Mouse (Mus musculus) Patski (cell line): ENCODE results near the gene Gm364. TPM values are rescaled to one million over a fixed set of nuclear protein-coding genes. Genes with fewer than 3 reads are reported as not detected.

ENCODE experiments used
- ATAC-seq: fragments of 100-300 bp; one replicate; pipeline ENCODE4 v1.8.0; 2021
- CTCF ChIA-PET: fragments of 350-600 bp; sonication (Branson Sonifier 250); formaldehyde crosslinking; loops from one replicate; lab custom pipeline; 2022; ENCODE audit warnings: inconsistent platforms; lab: Charles Lee
- POLR2A ChIA-PET: fragments of 350-600 bp; sonication (Branson Sonifier 250); formaldehyde crosslinking; loops from one replicate; lab custom pipeline; 2022; ENCODE audit warnings: antibody characterized with exemption, inconsistent platforms; lab: Charles Lee
- DNase-seq: peaks from one replicate; pipeline ENCODE4 v3.0.0-alpha.2; 2011; ENCODE audit warnings: low read depth, low spot score
- H3K27me3 ChIP-seq: fragments of 371-371 bp; one replicate; pipeline ENCODE4 v1.5.1; 2021
- CTCF ChIP-seq: fragments of 100-300 bp; IDR thresholded peaks from one replicate; pipeline ENCODE4 v1.5.1; 2021
- in situ Hi-C: fragments of 300-500 bp; cut with MboI; formaldehyde crosslinking; loops from 3 replicates; pipeline ENCODE4 v1.11.1; 2018; ENCODE audit warnings: low pct_unique_long_range_greater_than_20kb, mixed read lengths
- polyA plus RNA-seq: library from polyadenylated mRNA; unstranded; gene quantifications from one replicate; pipeline ENCODE4 v1.2.3, GENCODE M21; 2021

Gene Gm364
- not detected for polyA plus RNA-seq

- peaks cover 28% of the 10 kb centered on the region for H3K27me3 ChIP-seq
- no peak for DNase-seq
- no peak for TF ChIP-seq CTCF
- in situ Hi-C loops: no loop called here
- no peak for ATAC-seq
- ChIA-PET CTCF (no interaction called here), POLR2A (no interaction called here)
Measured at GRCm38 (mm10) chrX:57408769-57409168, at the start of gene Gm364. Gene Gm364, plus strand, starts transcription at chrX:57409154.

GRCm38 (mm10) chrX:57359316-57359715 lies 49.6 kb upstream of the Gm364 start:
- POLR2A ChIA-PET: no interaction called here
- CTCF ChIA-PET: no interaction called here
- no peak for TF ChIP-seq CTCF
- ATAC-seq (no peak), DNase-seq (no peak)
- in situ Hi-C loops: no loop called here
- peaks cover 11% of the 10 kb centered on the region for H3K27me3 ChIP-seq

- no peak for TF ChIP-seq CTCF
- CTCF ChIA-PET: interaction anchor here (0.9 kb wide), 1 partner anchor 170 kb away, joined by 3 read pairs; no protein-coding TSS in a partner anchor
- in situ Hi-C loops: no loop called here
- ATAC-seq: no peak
- H3K27me3 ChIP-seq: peaks cover 20% of the 10 kb centered on the region
- no peak for DNase-seq
- POLR2A ChIA-PET: no interaction called here
Measured at GRCm38 (mm10) chrX:57364891-57365569, 43.9 kb upstream of the Gm364 start.

GRCm38 (mm10) chrX:57372965-57373364 lies 36.0 kb upstream of the Gm364 start:
- CTCF ChIA-PET: no interaction called here
- POLR2A ChIA-PET: no interaction called here
- in situ Hi-C loops: no loop called here
- DNase-seq (no peak), ATAC-seq (no peak)
- H3K27me3 ChIP-seq: peaks cover 2% of the 10 kb centered on the region
- TF ChIP-seq CTCF: no peak

GRCm38 (mm10) chrX:57373543-57373942 lies 35.4 kb upstream of the Gm364 start:
- DNase-seq: no peak
- ATAC-seq: no peak
- CTCF ChIA-PET: no interaction called here
- no peak for TF ChIP-seq CTCF
- in situ Hi-C loops: no loop called here
- POLR2A ChIA-PET: no interaction called here
- H3K27me3 ChIP-seq: peaks cover 2% of the 10 kb centered on the region

DNA sequence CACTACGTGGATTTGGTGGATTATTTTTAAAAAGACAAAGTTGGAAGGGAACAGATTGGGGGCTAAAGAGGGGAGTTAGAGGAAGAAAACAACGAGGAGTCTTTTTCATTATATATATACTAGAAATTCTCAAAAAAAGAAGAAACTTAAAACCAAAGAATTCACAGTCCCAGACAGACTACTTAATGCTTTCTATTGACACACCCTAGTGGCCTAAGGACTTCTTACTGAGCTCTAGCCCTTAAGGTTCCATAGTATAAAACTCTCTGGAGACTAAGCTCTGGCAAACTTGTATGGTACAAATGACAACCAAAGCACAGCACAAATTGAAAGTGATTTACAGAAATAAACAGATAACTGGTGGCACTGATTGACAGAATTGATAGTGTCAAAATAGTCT lies 34.9 kb upstream of the Gm364 start:
- no peak for DNase-seq
- peaks cover 2% of the 10 kb centered on the region for H3K27me3 ChIP-seq
- in situ Hi-C loops: no loop called here
- ChIA-PET CTCF (no interaction called here), POLR2A (no interaction called here)
- no peak for ATAC-seq
- no peak for TF ChIP-seq CTCF

- H3K27me3 ChIP-seq: peaks cover 2% of the 10 kb centered on the region
- CTCF ChIA-PET: no interaction called here
Measured at GRCm38 (mm10) chrX:57377096-57377495, 31.9 kb upstream of the Gm364 start.

DNA sequence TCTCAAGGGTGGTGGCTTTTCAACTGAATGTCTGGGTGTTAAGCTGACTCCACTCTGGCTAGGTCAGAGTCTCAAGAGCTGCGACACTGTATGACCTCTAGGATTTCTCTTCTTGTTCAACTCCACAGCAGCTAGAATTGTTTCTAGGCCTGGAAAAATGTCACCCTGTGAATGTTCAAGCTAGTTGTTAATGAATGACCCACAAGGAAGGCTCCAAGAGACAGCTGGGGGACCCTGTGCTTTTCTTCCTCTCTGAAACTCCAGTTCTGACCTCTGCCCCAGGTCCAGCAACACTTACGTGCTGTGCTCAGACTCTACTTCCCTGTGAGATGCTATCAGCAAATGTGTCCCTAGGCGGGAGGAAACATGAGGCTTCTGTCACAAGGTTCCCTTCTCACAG lies 30.4 kb upstream of the Gm364 start:
- POLR2A ChIA-PET: no interaction called here
- CTCF ChIA-PET: no interaction called here

More at GRCm38 (mm10) chrX:57377096-57377495, 31.9 kb upstream of the Gm364 start:
- TF ChIP-seq CTCF: no peak
- no peak for DNase-seq
- POLR2A ChIA-PET: no interaction called here
- no peak for ATAC-seq
- in situ Hi-C loops: no loop called here

DNA sequence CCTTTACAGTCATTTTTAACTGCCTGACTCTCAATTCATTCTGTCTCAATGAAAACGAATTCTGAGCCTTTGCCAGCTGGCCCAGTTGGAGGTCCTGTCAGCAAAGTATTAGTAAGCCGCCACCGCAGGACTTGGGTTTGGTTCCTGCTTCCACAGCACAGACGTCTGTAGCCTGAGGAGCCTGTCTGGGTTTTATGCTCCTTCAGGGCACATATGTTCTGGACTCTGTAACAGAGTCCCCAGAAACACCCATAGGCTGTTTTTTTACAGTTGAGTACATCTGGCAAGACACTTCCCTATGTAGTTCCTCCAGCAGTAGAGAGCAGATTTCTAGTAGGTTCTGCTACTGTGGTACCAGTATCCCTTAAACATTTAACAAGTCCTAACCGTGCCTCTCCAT lies 28.0 kb upstream of the Gm364 start:
- ChIA-PET CTCF (no interaction called here), POLR2A (no interaction called here)
- peaks cover 12% of the 10 kb centered on the region for H3K27me3 ChIP-seq
- ATAC-seq (no peak), DNase-seq (no peak)
- in situ Hi-C loops: no loop called here
- no peak for TF ChIP-seq CTCF

More for the DNA sequence above, 30.4 kb upstream of the Gm364 start:
- in situ Hi-C loops: no loop called here
- no peak for DNase-seq
- TF ChIP-seq CTCF: no peak
- H3K27me3 ChIP-seq: peaks cover 6% of the 10 kb centered on the region
- ATAC-seq: no peak

- in situ Hi-C loops: no loop called here
- peaks cover 12% of the 10 kb centered on the region for H3K27me3 ChIP-seq
- CTCF ChIA-PET: interaction anchor here (1.2 to 2.3 kb wide), 2 partner anchors 9 to 10 kb away, joined by 3 to 7 read pairs; no protein-coding TSS in a partner anchor
- POLR2A ChIA-PET: interaction anchor here (0.6 kb wide), 2 partner anchors 39 to 95 kb away, joined by 3 to 4 read pairs; no protein-coding TSS in a partner anchor
- no peak for TF ChIP-seq CTCF
- peak; percentile 73 for DNase-seq
- ATAC-seq: peak; percentile 88
Measured at GRCm38 (mm10) chrX:57392367-57393246, 16.3 kb upstream of the Gm364 start, which contains the start of gene Rbmx. Gene Rbmx, minus strand, starts transcription at chrX:57393036.

DNA sequence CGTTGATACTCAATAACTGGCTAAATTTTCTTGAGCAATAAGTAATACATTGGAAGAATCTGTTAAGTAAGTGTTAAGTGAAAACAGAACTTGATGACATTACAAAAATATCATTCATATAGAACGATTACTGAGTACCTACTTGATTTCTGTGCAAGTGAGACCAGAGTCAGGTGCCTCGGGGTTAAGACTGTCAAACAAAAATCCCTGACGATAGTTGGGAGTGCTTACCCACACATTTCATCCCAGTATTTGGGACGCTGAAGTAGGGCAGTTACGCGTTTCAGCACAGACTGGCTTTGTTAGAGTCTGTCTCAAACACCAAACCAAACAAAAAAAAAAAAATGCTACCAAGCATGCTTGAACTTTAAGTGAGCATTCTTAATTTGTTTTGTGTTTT lies 15.5 kb upstream of the Gm364 start:
- no peak for ATAC-seq
- CTCF ChIA-PET: no interaction called here

More for the DNA sequence above, 15.5 kb upstream of the Gm364 start:
- no peak for TF ChIP-seq CTCF
- in situ Hi-C loops: no loop called here
- peaks cover 12% of the 10 kb centered on the region for H3K27me3 ChIP-seq
- POLR2A ChIA-PET: interaction anchor here (0.6 kb wide), 1 partner anchor 96 kb away, joined by 4 read pairs; no protein-coding TSS in a partner anchor
- DNase-seq: no peak
